Comparison of ENCODE assay signal across 8 mouse cellular contexts in genomic region chr9:120020285-120020890, GRCm38 (mm10). TPM values are rescaled to one million over a fixed set of nuclear protein-coding genes. Genes with fewer than 3 reads are reported as not detected.
A peak's percentile ranks its signal among the peaks of the same experiment; 100 is the strongest.
DNase-seq lines count a peak whose midpoint lies in the region; ATAC-seq and TF ChIP-seq lines count a peak whose summit lies in the region.

No protein-coding gene starts in this region.

- intact Hi-C loops in gastrocnemius, adult 2 months (cut with DNase I) = no loop called here

- H3K27ac ChIP-seq in gastrocnemius, adult 2 months = peak overlapping the region; percentile 99
- H3K27ac ChIP-seq in intestine, embryonic 14.5 days (ENCODE audit: low read depth) = no peak overlapping the region
- no peak overlapping the region for H3K27ac ChIP-seq in limb, embryonic 10.5 days

- ATAC-seq in intestine, embryonic 14.5 days (replicated peaks; ENCODE audit: low FRiP score, low TSS enrichment, low read depth) = no peak

- H3K9me3 ChIP-seq in intestine, embryonic 14.5 days (ENCODE audit: control insufficient read depth, low read length) = no peaks in the 10 kb centered on the region
- H3K9me3 ChIP-seq in limb, embryonic 10.5 days (replicated peaks) = no peaks in the 10 kb centered on the region

- no peaks in the 10 kb centered on the region for H3K36me3 ChIP-seq in intestine, embryonic 14.5 days (ENCODE audit: control insufficient read depth, insufficient read depth, low read length)
- H3K36me3 ChIP-seq in limb, embryonic 10.5 days = no peaks in the 10 kb centered on the region

- H3K4me3 ChIP-seq in gastrocnemius, adult 2 months = peak overlapping the region; percentile 82
- H3K4me3 ChIP-seq in intestine, embryonic 14.5 days (ENCODE audit: low read depth, low read length) = no peak overlapping the region
- H3K4me3 ChIP-seq in limb, embryonic 10.5 days = no peak overlapping the region

- peaks cover 15% of the 10 kb centered on the region for H3K4me1 ChIP-seq in intestine, embryonic 14.5 days (replicated peaks; ENCODE audit: control insufficient read depth, insufficient read depth, low read length)
- peaks cover 10% of the 10 kb centered on the region; the same call in 1 of the 2 replicates for H3K4me1 ChIP-seq in limb, embryonic 10.5 days

- H3K4me2 ChIP-seq in intestine, embryonic 14.5 days (ENCODE audit: low read length) = no peak overlapping the region

- H3K9ac ChIP-seq in intestine, embryonic 14.5 days (ENCODE audit: low read length) = no peak overlapping the region

- no peaks in the 10 kb centered on the region for H3K27me3 ChIP-seq in intestine, embryonic 14.5 days (replicated peaks; ENCODE audit: control insufficient read depth, insufficient read depth, low read length)
- H3K27me3 ChIP-seq in limb, embryonic 10.5 days (ENCODE audit: low read depth, poor library complexity, severe bottlenecking) = peaks cover 9% of the 10 kb centered on the region

- DNase-seq in urinary bladder, postnatal 14 days (ENCODE audit: low spot score) = peak; percentile 82
- no peak for DNase-seq in urinary bladder, adult 2 months (ENCODE audit: low spot score)
- peak; percentile 75 to 84 for DNase-seq in cerebellum, adult 18-20 months
- DNase-seq in gastrocnemius, adult 2 months = peak; percentile 85
- peak; percentile 91 for DNase-seq in intestine, embryonic 14.5 days (ENCODE audit: low spot score)
- peak; percentile 81 for DNase-seq in limb, embryonic 10.5 days (ENCODE audit: low spot score)
- DNase-seq in ovary, adult 18-20 months (ENCODE audit: low spot score) = peak; percentile 31
- peak; percentile 28 to 42 for DNase-seq in thymus, adult 18-20 months

- WGBS in intestine, embryonic 14.5 days = 34% methylated on average over 7 of the region's 7 CpGs
- WGBS in limb, embryonic 10.5 days = 47% methylated on average over 7 of the region's 7 CpGs

- TF ChIP-seq CTCF in gastrocnemius, adult 2 months (IDR thresholded peaks at IDR 0.05) = peak; percentile 84

RNA-seq across cellular contexts. Expression of gene Xirp1, which starts 3.0 kb away (rescaled TPM):
- 0.11 and 0.22 TPM in 2 replicates for polyA plus RNA-seq in urinary bladder, adult 2 months (2012; rRNA removed)
- total RNA-seq in gastrocnemius, adult 2 months (2021) = 100 to 1,000 TPM in 1 of 2 experiments, 10 to 100 TPM in 1; 70.1 to 116 TPM
- 0.03 TPM in 1 of 2 replicates, not detected in the other for polyA plus RNA-seq in intestine, embryonic 14.5 days (2014; fragmentation: Nextera tagmentation; extraction: Ambion mirVana)
- 0.05 and 0.09 TPM in 2 replicates for polyA plus RNA-seq in limb, embryonic 10.5 days (2016; fragmentation: Nextera tagmentation; extraction: Ambion mirVana)

RNA-seq across cellular contexts. Expression of gene Csrnp1, which starts 35.9 kb away (rescaled TPM):
- polyA plus RNA-seq in urinary bladder, adult 2 months (2012; rRNA removed) = 15.6 and 26.4 TPM in 2 replicates
- 10 to 100 TPM in 1 of 2 experiments, 1 to 10 TPM in 1; 5.9 to 12.0 TPM for total RNA-seq in gastrocnemius, adult 2 months (2021)
- 1.4 and 1.8 TPM in 2 replicates for polyA plus RNA-seq in intestine, embryonic 14.5 days (2014; fragmentation: Nextera tagmentation; extraction: Ambion mirVana)
- 3.2 and 3.5 TPM in 2 replicates for polyA plus RNA-seq in limb, embryonic 10.5 days (2016; fragmentation: Nextera tagmentation; extraction: Ambion mirVana)

RNA-seq across cellular contexts. Expression of gene Cx3cr1, which starts 49.3 kb away (rescaled TPM):
- 2.9 and 3.1 TPM in 2 replicates for polyA plus RNA-seq in urinary bladder, adult 2 months (2012; rRNA removed)
- under 1 TPM; 0.15 to 0.20 TPM for total RNA-seq in gastrocnemius, adult 2 months (2021)
- 7.6 and 10.2 TPM in 2 replicates for polyA plus RNA-seq in intestine, embryonic 14.5 days (2014; fragmentation: Nextera tagmentation; extraction: Ambion mirVana)
- 2.5 and 4.0 TPM in 2 replicates for polyA plus RNA-seq in limb, embryonic 10.5 days (2016; fragmentation: Nextera tagmentation; extraction: Ambion mirVana)
